Mouse (Mus musculus) T-helper 1 cell (primary cell): Measurements from ENCODE around the gene Fam222a.

Experiments
- in situ Hi-C: fragments of 300-600 bp; cut with MboI, MseI; formaldehyde crosslinking; loops from one replicate; pipeline ENCODE4 v1.15.1; 2025; ENCODE audit warnings: high pct_unique_total_duplicates

Fam222a gene

DNA sequence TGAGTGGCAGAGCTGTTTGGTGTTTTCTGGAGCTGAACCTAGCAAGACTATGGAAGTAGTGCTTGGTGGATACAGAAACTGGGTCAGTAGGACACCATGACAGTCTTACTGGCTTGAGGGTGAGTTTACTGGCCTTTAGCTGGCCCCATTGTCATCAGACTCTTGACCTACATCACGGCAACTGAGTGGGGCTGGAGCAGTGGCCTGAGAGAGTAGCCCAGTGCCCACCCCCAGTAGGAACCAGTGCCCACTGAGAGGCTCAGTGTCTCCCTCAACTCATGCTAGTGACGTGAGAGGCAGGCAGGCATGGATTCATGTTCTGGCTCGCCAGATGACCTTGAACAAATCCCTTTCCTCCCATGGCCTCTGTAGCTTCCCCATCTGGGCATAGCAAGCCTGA lies 15.2 kb downstream of the Fam222a start:
- in situ Hi-C loops: no loop called here

DNA sequence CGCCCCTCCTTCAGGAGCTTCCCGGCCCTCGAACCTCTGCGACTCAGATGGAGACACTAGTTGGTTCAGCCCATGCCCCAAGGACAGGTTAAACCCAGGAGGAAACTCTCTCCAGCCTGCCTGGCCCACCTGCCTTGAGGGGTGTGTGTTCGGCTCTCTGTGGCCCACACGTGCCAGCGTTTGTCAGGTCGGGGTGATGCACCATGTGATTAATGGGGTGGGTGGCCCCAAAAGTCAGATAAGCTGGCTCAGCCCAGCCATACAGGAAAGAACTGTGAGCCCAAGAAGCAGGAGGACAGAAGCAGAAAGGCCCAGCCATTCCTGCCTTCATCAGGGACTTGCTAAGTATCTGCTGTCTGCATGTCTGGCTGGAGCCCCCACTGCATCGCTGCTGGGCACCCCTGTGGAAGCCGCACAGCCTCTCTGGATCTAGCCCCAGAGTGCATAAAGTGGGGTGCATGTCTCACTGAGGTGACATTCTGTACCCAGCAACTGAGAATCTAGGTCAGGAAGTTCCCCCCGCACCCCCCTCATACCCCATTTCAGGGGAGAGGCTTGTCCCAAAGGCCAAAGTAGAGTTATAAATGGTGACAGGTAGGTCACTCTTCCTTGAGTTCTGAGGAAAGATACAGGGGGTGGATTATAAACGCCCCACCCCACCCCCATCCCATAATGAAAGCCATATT lies 15.8 kb downstream of the Fam222a start:
- in situ Hi-C loops: no loop called here

DNA sequence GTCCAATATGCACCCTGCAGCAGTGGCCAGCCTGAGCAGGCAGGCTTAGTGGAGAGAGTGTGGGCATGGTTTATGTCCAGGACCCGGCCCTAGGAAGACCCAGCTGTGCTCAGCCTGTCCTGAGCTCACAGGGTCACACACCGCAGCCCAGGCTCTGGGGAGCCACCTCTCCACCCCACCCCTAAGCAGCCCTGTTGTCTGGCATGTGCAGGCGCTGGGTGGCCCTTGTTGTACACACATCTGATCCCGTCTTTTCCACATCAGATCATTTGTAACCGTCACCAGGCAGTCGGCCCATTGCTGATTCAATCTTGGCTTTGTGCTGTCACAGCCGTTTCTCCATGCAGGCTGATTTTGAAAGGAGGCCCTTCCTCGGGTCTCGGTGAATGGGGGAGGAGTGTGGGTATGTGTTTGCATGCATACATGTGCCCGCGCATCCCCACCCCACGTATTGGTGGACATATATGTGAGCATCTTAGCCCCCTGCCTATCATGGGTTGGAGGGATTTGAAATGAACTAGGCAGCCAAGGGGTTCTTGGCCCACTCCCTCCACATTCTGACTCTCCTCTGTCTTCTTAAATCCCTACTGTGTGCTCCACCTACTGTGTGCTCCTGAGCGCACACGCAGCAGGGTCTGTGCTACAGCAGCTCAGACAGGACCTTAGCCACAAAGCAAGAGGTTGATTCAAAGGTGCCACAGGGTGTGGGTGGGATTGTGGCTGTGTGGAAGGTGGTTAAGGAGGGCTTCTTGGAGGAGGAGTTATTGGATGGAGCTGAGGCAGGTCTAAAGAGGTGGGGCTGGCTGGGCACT lies 16.7 kb downstream of the Fam222a start:
- in situ Hi-C loops: no loop called here

DNA sequence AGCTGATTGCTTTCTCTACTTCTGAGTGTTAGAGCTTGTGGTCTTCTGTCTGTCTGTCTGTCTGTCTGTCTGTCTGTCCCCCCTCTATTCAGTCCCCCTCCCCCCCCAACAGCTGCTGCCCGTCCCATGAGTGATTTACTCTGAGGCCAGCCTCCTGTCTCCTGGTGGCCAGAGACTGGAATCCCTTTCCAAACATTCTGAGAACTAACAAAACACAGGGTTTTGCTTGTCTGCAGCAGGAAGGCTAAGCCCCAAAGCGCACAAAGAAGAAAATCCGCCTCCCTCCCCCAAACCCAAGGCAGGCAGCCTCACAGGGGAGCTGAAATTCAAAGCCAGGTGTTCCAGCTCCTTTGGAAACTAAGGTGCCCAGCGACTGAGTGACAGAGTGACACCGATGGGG lies 17.9 kb downstream of the Fam222a start:
- in situ Hi-C loops: no loop called here

DNA sequence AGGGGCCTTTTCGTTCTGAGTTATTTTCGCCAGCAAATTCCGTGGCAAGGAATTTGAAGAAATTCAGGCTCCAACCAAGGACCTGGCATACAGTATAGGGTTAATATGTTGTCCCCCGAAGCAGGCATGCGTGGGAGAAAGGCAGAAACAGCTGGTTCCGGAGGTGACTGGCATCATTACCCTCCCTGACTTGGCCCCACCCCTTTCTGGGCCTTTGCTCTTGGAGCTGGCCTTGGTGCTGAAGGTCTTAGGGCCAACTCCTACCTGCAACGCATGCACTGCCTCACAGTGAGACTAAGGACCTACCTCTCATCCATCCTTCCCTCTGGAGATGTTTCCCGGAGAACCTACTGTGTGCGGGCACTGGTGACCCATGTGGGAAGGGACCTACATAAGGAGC lies 20.1 kb downstream of the Fam222a start:
- in situ Hi-C loops: no loop called here

DNA sequence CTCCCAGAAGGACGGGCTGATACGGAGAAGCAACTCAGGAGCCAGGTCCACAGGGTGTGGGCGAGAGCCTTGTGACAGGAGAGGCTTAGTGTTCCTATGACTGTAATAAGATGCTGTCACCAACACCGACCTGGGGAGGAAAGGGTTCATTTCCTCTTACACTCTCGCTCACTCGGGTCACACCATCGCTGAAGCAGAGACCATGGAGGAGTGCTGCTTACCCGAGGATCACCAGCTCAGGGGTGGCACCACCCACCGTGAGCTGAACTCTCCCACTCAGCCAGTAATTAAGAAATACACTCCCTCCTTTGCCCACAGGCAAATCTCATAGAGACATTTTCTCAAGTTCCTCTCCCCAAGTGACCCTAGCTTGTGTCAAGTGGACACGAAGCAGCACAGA lies 20.6 kb downstream of the Fam222a start:
- in situ Hi-C loops: no loop called here

DNA sequence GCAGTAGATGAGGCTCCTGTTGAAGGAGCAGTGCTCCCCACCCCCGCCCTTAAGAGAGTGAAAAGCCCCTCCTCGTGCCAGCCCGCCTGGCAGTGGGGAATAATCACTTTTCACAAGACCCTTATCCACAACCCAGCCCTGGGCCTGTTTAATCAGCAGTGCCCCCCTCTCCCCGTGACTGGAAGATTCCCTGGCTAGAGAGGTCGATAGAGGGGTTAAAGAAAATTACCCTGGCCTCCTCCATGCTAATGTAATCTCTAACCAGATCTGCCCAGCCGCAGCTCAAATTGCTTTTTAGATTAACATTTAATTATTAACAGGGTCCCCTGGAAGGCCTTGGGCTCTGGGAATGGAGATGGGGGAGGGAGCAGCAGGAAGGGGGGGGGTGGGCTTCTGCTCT lies 21.2 kb downstream of the Fam222a start:
- in situ Hi-C loops: no loop called here

DNA sequence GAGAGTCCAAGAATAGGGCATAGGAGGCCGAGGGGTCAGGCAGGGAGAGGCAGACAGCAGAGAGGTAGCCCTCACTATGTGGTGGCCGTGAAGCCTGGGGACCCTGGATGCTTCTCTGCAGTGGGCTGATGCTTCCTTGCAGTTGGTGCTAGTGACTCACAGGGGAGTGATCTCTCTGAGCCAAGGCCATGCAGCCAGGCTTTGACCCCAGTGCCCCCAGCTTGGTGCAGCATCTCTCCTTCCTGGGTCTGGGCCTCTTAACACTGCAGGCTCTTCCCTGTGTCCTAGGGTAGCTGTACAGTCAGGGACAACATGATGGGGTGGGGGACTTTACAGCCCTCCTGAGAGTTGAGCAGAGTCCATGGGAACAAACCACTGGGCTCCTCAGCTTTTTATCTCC lies 21.6 kb downstream of the Fam222a start:
- in situ Hi-C loops: no loop called here

DNA sequence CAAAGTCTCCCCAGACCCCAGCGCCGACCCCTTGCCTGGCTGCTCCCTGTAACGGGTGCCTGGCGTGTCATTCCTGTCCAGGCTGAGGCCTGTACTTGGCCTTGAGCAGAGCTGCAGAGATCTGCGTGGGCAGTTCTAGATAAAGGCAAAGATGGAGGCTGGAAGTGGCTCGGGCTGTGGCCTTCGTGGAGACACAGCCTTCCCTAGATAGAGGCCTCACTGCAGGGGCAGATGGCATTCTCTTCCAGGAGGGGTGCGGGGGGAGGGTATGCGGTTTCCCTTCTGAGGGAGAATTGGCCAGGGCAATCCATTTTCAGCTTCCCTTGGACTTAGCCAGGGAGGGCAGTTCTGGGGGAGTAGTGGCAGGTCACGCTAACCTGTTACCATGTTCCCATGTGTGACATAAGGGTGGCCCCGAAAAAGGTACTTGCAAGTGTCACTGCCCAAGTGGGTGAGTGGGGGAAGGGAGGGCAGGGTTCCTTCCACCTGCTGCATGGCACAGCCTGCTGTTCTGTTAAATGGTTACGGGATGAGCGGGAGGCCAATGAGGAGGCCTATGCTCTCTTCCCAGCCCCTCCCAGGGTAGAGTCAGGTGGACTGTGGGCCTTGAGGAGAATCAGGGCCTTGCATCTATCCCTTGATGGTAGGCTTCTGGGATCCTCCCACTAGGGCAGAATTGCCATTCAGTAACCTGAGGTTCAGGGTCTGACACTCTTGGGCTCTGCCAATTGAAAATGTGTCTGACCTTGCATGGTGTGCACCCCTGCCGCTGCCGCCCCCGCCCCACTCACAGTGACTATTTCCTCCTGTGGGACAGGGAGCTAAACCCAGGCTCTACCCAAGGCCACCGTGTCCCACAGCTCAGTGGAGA lies 22.5 kb downstream of the Fam222a start:
- in situ Hi-C loops: no loop called here

DNA sequence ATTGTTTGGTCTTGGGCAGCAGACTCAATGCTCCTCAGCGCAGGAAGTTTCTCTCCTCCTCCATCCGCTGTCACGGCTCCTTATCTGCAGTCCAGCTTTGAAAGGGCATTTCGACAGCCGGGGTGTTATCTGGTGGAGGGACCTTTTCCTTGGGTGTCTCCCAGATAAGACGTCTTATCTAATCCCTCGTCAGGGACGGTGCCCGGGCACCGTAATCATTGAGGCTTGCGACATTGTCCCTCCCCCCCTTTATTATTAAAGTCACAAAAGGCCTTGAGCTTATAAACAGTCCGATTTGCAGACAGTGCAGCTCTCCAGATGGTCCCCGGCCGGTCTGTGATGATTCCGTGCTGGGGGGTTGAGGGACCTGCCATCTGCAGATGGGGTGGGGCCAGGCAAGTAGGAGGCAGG lies 23.3 kb downstream of the Fam222a start:
- in situ Hi-C loops: no loop called here

DNA sequence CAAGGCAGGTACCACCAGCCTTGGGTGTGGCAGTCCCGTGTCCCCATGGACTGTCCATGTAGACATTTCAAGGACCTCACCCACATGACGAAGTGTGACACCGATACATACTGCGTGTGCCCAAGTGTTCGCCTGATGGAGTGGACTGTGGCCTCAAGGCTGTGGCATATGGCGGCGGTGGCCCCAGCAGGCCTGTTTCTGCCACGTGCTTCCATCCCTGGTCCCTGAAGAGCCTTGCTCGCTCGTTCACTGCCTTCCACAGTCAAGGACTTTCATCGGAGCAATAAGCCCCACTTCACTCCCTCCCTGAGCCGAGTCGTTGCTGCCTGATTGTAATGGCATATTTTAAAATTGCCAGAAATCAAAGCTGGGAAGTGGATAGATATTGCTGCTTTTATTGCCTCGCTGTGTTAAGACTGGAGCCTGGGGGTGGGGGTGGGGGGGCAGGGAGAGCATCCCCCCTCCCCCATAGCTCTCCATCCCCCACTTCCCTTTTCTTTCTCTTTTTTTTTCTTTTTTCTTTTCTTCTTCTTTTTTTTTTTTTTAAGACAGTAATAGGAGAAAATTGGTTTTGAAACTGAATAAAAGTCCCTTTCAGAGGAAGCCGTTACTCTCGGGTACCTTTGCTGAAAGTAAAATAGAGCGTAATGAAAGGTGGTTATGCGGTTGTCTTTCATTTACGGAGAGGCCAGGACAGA lies 24.8 kb downstream of the Fam222a start:
- in situ Hi-C loops: no loop called here

DNA sequence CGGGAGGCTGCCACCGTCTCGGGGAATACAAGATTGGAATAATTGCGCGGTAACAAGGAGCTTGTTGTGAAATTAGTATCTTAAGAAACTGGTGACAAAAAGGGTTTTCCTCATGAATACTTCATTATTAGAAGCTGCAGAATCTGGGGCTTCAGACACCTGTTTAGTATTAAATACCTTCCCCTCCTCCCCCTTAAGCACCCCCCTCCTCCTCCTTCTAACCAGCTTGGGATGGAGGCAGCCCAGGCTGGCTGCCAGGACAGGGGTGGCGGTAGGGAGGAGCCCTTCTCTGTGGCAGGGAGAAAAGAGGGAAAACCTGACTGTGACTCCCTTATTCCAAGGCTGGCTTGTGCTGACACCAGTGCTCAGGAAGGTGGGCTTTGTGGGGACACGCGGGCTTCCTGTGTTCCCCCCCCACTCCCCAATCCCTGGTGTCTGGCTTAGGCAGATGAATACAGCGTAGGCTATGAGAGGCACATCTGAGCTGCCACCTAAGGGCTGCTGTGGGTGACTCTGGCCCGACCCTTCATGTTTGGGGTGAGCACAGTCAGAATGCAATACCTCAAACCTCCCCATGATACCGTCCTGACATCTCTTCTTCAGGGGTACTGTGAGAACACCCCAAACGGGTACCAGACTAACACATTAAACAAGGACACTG lies 25.5 kb downstream of the Fam222a start:
- in situ Hi-C loops: no loop called here

DNA sequence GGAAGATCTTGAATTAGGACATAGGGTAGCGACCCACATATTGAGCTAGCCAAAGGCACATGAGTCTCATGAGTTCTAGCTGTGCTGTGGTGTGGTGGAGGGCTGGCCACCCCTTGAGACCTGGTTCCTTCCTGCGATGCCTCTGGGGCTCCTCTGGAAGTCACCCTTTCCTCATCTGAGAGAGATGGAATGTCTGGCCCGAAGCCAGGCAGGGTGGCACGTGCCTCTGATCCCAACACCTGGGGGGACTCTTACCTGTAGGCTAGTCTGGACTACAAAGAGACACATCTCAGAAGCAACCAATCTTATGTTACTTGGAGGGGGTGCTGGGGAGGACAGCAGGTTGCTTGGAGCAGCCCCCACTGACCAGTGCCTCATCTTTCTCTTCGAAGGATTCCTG lies 26.1 kb downstream of the Fam222a start:
- in situ Hi-C loops: no loop called here

DNA sequence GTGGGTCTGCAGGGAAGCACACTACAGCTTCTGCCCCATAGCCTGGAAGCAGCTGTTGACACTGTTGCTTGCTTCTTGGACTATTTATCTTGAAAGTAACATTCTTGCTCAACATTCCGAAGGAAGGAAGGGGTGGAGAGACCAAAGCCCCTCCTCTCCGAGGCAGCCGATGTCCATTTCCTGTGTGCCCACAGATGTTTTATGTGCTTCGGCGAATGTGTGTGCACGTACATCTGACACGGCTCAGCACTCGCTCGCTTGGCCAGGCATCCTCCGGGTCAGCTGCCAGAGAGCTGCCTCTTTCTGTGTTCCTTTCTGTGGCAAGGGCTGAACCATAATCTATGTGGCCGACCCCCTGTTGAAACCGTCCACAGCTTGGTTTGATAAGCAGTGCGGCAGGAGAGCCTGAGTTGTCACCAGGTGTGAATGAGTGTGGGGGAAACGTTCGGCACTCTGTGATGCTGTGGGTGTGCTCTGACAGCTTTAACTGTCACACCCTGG lies 27.0 kb downstream of the Fam222a start:
- in situ Hi-C loops: no loop called here

DNA sequence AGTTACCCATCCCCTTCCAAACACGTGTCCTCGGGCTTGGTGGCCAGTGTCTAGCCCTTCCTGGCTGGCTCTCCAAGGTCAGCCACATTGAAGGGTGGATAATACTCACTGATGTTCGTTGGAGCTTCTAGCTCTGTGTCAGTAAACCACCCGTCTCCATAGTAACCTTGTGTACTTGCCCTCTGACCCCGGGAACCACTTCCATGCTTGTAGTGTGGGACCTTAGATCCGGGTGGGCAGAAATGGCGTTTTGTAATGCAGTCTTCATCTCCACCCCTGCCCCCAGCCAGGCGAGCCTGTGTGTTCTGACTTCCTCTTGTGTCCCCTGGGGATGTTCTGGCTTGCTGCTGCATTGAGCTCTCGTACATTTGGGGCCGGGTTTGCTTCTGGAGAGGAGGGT lies 28.8 kb downstream of the Fam222a start:
- in situ Hi-C loops: no loop called here

DNA sequence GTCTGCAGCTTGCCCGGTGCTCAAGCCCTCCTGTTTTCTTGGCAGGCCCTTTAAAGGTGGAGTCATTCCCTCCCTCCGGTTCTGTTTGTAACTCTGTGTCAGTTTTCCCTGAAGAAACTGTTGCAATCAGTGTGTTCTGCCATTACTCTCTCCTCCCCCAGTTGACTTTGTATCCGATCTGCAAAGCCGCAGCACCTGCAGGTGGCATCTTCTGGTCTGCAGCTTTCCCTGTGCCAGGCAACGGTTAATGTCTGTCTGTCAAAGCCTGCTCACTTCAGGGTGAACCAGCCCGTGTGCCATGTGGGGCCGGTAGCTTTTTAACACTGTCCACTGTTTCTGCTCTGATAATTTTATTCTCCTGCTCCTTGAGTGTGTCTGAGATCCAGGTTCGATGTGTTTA lies 29.4 kb downstream of the Fam222a start:
- in situ Hi-C loops: no loop called here

DNA sequence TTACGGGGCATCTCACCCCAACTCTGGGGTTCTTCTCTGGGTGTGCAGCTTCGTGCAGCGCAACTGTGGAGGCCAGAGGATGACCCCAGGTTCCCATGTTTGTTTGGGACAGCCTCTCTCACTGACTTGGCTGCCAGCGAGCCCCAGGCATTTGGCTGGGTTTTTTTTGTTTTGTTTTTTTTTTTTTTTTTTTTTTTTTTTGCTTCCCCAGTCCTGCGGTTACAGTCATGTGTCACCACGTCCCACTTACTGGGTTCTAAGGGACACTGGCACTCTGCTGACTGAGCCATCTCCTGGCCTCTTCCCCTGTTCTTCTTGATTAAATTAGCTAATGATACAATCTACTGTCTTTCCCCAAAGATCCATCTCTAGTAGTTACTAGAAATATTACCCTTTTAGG lies 29.8 kb downstream of the Fam222a start:
- in situ Hi-C loops: no loop called here

DNA sequence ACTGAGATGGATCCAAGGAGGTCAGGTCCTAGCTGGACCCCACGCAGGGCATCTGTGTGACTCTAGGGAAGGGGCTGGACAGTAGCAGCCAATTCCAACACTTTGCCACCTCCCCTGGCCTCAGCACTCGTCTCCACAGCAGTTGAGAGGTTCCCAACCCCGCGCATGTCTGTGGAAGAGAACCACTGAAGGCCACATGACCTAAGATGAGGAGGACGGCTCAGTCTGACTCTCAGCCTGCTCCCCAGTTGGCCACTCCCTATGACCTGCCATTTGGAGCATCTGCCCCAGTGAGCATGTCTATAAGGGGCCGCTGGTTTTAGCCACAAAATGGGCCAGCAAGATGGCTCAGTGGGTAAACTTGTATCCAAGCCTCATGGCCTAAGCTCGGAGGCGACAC lies 34.2 kb downstream of the Fam222a start:
- in situ Hi-C loops: no loop called here

DNA sequence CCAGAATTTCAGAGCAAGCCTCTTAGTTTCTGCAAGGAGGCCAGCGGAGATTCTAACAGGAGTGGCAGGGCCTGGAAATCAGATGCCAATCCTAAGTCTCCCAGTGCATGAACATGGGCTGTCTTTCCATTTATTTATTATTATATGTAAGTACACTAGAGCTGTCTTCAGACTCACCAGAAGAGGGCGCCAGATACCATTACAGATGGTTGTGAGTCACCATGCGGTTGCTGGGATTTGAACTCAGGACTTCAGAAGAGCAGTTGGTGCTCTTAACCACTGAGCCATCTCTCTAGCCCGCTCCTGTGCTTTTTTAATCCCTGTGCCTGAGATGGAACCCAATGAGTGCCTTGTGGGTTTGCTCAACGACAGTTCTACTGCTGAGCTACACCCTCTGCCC lies 36.2 kb downstream of the Fam222a start:
- in situ Hi-C loops: no loop called here

DNA sequence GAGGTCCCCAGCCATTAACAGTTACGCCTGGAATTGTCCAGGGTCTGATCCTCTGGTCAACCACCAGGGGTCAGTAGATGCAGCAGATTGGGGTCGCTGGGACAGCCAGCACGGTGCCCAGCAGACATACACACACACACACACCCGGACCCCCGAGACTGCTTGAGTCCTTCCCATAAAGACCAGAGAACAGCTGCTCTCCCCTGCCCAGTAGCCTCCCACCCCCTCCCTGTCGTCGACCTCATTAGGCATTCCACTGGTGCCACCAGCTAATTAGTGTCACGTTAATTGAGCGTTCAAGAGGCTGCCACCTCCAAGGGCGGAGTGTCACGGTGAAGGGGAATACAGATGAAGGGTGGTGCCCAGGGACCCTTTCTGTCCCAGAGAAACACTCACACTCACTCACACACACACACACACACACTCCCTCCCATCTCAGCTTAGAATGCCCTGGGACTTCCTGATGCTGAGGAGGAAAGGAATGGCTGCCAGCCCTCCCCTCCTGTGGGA lies 37.0 kb downstream of the Fam222a start:
- in situ Hi-C loops: no loop called here

DNA sequence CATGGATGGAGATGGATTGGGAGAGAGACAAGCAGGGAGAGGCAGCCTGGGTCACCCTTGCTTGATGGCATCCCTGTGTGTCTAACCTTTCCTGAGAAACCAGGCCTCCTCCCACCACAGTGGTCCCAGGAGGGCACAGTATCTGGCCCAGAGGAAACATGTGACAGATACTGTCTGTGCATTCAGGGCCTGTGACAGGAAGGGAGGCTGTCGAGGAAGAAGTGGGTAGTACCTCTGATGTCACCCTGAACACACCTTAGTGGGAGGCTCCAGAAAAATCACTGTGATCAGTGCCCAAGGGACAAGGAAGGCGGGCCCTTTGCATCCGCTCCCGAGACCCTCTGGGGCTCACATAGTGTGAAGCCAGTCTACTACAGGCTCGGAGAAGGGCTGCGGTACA lies 38.2 kb downstream of the Fam222a start:
- in situ Hi-C loops: no loop called here
